Mouse (Mus musculus): ENCODE data around the gene Msh6. TPM values are rescaled to one million over a fixed set of nuclear protein-coding genes. Genes with fewer than 3 reads are reported as not detected.
"Not testable (repeated sequence)": the region's sequence is repeated elsewhere in the genome, so short reads cannot be mapped to it uniquely, and the experiment has no call there.

The Msh6 gene
- polyA plus RNA-seq, 1 experiment from 2014 or later = 92.9 TPM

DNA sequence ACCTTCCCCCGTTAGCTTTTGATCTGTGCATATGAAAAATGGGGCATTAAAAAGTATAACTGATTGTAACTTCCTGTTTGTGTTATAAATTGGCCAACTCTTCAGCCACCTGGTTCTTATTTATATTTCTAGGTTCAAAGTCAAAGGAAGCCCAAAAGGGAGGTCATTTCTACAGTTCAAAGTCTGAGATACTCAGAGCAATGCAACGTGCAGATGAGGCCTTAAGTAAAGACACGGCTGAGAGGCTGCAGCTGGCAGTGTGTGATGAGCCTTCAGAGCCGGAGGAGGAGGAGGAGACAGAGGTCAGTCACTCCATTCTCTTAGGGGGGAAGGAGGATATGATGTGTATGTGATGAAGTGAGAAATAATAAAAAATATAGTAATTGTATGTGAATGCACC, 8.5 kb downstream of the Msh6 start:
- WGBS = 63% methylated on average over 4 of the region's 4 CpGs
- Histone ChIP-seq H3K4me3 (replicated peaks) (no peak overlapping the region), H3K36me3 (peaks cover 91% of the 10 kb centered on the region), H3K4me2 (no peak overlapping the region), H3K4me1 (replicated peaks) (0 out of 2 replicates have a peak, but pooled peaks cover 3% of the 10 kb centered on the region), H3K27me3 (no peaks in the 10 kb centered on the region), H3K9me3 (no peaks in the 10 kb centered on the region), H3K9ac (replicated peaks) (no peak overlapping the region), H3K27ac (0 out of 2 replicates have a peak overlapping the region, but pooled peaks have one; percentile 25)
- no peak for ATAC-seq (ENCODE audit: insufficient number of reproducible peaks, insufficient read depth, low FRiP score, low TSS enrichment, low read depth)

DNA sequence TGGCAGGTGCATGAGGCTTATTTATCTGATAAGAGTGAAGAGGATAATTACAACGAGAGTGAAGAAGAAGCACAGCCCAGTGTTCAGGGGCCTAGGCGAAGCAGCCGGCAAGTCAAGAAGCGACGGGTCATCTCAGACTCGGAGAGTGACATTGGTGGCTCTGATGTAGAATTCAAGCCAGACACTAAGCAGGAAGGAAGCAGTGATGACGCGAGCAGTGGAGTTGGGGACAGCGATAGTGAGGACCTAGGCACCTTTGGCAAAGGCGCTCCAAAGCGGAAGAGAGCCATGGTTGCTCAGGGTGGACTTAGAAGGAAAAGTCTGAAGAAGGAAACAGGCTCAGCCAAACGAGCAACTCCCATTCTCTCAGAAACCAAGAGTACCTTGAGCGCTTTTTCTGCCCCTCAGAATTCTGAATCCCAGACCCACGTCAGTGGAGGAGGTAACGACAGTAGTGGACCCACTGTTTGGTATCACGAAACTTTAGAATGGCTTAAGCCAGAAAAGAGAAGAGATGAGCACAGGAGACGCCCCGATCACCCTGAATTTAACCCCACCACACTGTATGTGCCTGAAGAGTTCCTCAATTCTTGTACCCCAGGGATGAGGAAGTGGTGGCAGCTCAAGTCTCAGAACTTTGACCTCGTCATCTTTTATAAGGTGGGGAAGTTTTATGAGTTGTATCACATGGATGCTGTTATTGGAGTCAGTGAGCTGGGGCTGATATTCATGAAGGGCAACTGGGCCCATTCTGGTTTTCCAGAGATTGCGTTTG, 9.8 kb downstream of the Msh6 start:
- ATAC-seq (ENCODE audit: insufficient number of reproducible peaks, insufficient read depth, low FRiP score, low TSS enrichment, low read depth) = no peak
- 92% methylated on average over 20 of the region's 20 CpGs for WGBS

DNA sequence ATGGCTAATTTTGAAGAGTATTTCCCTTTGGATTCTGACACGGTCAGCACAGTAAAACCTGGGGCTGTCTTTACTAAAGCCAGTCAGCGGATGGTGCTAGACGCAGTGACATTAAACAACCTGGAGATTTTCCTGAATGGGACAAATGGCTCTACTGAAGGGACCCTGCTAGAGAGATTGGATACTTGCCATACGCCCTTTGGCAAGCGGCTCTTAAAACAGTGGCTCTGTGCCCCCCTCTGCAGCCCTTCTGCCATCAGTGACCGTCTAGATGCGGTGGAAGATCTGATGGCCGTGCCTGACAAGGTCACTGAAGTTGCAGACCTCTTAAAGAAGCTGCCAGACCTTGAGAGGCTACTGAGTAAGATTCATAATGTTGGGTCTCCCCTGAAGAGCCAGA, 11.1 kb downstream of the Msh6 start:
- WGBS = 86% methylated on average over 8 of the region's 8 CpGs

More for the DNA sequence above, 9.8 kb downstream of the Msh6 start:
- no peak overlapping the region for H3K27ac ChIP-seq
- H3K36me3 ChIP-seq = peaks cover 98% of the 10 kb centered on the region
- 0 out of 2 replicates have a peak, but pooled peaks cover 3% of the 10 kb centered on the region for H3K4me1 ChIP-seq (replicated peaks)
- H3K27me3 ChIP-seq = no peaks in the 10 kb centered on the region
- H3K4me3 ChIP-seq (replicated peaks) = no peak overlapping the region
- no peaks in the 10 kb centered on the region for H3K9me3 ChIP-seq
- no peak overlapping the region for H3K9ac ChIP-seq (replicated peaks)
- no peak overlapping the region for H3K4me2 ChIP-seq

DNA sequence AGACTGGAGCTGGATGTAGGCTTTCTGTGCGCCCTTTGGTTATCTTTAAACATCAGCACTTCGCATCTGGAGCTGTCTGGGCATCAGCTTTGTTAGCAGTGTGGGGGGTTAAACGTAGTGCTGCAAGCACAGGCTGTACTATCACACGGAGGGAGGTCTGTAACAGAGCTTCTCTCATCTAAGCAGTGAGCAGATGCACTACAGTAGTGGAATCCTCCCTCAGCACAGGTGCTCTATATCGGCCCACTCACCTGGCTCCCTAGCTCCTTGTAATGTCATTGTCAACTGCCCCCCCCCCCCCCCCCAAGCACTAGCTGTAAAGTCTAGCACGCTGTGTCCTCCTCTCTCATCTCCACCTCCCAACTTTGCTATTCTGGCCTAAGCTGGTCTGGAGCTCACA, 12.6 kb downstream of the Msh6 start:
- 84% methylated on average over 6 of the region's 6 CpGs for WGBS
- Histone ChIP-seq H3K27ac (no peak overlapping the region), H3K27me3 (no peaks in the 10 kb centered on the region), H3K9me3 (no peaks in the 10 kb centered on the region), H3K4me3 (replicated peaks) (no peak overlapping the region), H3K4me1 (replicated peaks) (0 out of 2 replicates have a peak, but pooled peaks cover 3% of the 10 kb centered on the region), H3K36me3 (peaks cover 100% of the 10 kb centered on the region), H3K4me2 (no peak overlapping the region), H3K9ac (replicated peaks) (no peak overlapping the region)
- no peak for ATAC-seq (ENCODE audit: insufficient number of reproducible peaks, insufficient read depth, low FRiP score, low TSS enrichment, low read depth)

More for the DNA sequence above, 11.1 kb downstream of the Msh6 start:
- no peak overlapping the region for H3K27ac ChIP-seq
- H3K36me3 ChIP-seq = peaks cover 100% of the 10 kb centered on the region
- H3K9ac ChIP-seq (replicated peaks) = no peak overlapping the region
- no peak overlapping the region for H3K4me2 ChIP-seq
- 0 out of 2 replicates have a peak, but pooled peaks cover 3% of the 10 kb centered on the region for H3K4me1 ChIP-seq (replicated peaks)
- no peak for ATAC-seq (ENCODE audit: insufficient number of reproducible peaks, insufficient read depth, low FRiP score, low TSS enrichment, low read depth)
- no peaks in the 10 kb centered on the region for H3K27me3 ChIP-seq
- H3K9me3 ChIP-seq = no peaks in the 10 kb centered on the region
- no peak overlapping the region for H3K4me3 ChIP-seq (replicated peaks)

DNA sequence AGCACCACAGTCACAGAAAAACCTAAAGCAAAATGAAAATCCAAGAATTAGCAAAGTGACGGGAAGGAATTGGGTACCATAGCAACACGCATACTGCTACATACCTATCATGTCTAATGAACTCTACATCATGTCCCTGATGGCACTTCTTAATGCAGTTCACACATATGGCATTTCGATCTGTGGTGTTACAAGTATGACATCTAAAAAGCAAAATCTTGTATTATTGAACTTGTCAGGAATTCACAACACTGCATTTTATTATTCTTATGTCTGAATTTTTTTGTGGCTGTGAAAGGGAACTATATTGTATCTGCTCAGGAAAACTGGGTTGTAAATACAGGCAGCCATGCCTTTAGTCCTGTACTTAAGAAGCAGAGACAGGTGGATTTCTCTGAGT, 17.3 kb downstream of the Msh6 start:
- Histone ChIP-seq H3K27me3 (no peaks in the 10 kb centered on the region), H3K36me3 (peaks cover 92% of the 10 kb centered on the region), H3K27ac (no peak overlapping the region), H3K9ac (replicated peaks) (no peak overlapping the region), H3K4me3 (replicated peaks) (no peak overlapping the region), H3K4me1 (replicated peaks) (0 out of 2 replicates have a peak, but pooled peaks cover 3% of the 10 kb centered on the region), H3K4me2 (no peak overlapping the region), H3K9me3 (no peaks in the 10 kb centered on the region)
- WGBS = 91% methylated on average over 3 of the region's 3 CpGs
- ATAC-seq (ENCODE audit: insufficient number of reproducible peaks, insufficient read depth, low FRiP score, low TSS enrichment, low read depth) = no peak

DNA sequence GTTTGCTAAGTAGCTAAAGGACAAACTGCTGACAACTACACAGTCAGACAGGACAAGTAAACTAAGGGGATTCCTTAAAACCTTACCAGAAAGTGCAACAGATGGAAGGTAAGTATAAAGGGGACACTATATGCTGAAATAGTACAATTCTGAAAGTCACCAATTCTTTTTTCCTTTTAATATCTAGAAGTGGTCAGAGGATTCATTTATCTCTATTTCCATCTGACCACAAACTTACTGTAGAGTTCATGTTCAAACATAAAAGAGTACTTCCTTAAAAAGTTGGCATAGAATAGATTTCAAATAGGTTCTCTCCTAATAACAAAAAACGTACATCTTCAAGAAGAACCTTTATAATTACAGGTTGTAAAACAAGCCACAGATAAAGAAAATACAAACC, 18.5 kb downstream of the Msh6 start:
- ATAC-seq (ENCODE audit: insufficient number of reproducible peaks, insufficient read depth, low FRiP score, low TSS enrichment, low read depth) = no peak
- no peaks in the 10 kb centered on the region for H3K27me3 ChIP-seq
- no peak overlapping the region for H3K4me2 ChIP-seq
- no peaks in the 10 kb centered on the region for H3K4me1 ChIP-seq (replicated peaks)
- no peak overlapping the region for H3K9ac ChIP-seq (replicated peaks)
- no peak overlapping the region for H3K4me3 ChIP-seq (replicated peaks)
- H3K27ac ChIP-seq = no peak overlapping the region
- peaks cover 89% of the 10 kb centered on the region for H3K36me3 ChIP-seq
- WGBS = 85% methylated on average over 1 of the region's 1 CpGs
- H3K9me3 ChIP-seq = no peaks in the 10 kb centered on the region

DNA sequence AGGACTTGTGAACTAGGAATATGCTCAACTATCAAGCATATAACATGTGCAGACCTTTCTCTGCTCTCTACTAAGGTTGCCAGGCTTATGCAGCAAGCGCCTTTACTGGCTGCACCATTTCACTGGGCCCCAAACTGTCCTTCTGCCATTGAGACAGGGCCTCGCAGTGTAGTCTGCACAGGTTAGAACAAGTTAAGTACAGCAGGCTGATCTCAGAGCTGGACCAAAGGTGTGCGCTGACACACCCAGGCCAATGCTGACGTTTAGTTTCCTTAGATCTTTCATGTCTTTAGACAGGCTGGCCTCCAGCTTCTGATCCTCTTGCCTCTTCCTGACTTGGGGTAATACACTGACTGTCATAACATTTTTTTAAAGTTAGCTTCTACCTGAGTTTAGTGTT, 22.9 kb downstream of the Msh6 start:
- Histone ChIP-seq H3K4me2 (no peak overlapping the region), H3K4me1 (replicated peaks) (no peaks in the 10 kb centered on the region), H3K4me3 (replicated peaks) (no peak overlapping the region), H3K27me3 (no peaks in the 10 kb centered on the region), H3K9ac (replicated peaks) (no peak overlapping the region), H3K27ac (no peak overlapping the region), H3K36me3 (peaks cover 84% of the 10 kb centered on the region), H3K9me3 (no peaks in the 10 kb centered on the region)
- ATAC-seq (ENCODE audit: insufficient number of reproducible peaks, insufficient read depth, low FRiP score, low TSS enrichment, low read depth) = no peak
- 93% methylated on average over 4 of the region's 4 CpGs for WGBS

DNA sequence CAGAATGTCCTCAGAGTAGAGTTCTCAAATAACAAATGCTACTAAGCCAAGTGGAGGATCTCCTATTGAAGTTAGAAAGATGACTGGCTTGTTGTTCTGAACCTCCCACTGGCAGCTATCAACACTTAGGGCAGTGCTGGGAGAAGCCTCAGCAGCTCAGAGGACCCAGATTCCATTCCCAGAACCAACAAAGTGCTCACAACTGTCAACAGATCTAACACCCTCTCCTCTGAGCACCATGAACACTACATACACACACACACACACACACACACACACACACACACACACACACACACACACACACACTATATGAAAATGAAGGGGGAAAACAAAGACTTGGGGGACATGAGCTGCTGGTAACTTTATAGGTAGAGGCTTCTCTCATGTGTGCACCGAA, 30.0 kb downstream of the Msh6 start:
- Histone ChIP-seq H3K27ac (no peak overlapping the region), H3K4me2 (no peak overlapping the region), H3K9me3 (no peaks in the 10 kb centered on the region), H3K27me3 (no peaks in the 10 kb centered on the region), H3K9ac (replicated peaks) (no peak overlapping the region), H3K4me3 (replicated peaks) (no peak overlapping the region), H3K4me1 (replicated peaks) (no peaks in the 10 kb centered on the region), H3K36me3 (peaks cover 85% of the 10 kb centered on the region)
- WGBS = 100% methylated on average over 1 of the region's 1 CpGs
- ATAC-seq (ENCODE audit: insufficient number of reproducible peaks, insufficient read depth, low FRiP score, low TSS enrichment, low read depth) = no peak

DNA sequence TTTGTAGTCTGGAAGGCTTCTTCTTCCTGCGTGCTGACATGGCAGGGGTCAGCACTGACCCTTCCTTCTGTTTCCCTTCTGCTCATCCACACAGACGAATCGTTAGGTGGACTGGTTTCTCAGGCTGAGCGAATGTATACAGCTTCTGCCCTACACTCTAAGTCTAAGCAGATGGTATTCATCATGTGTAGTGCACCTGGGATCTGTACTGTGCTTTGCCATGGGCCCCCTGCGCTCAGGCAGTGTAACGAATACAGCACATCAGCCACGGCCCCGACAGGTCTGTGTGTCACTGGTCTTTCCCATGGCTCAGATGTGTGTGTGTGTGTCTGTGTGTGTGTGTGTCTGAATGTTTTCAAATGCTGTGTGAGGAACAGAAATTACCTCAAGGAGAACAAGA, 32.1 kb downstream of the Msh6 start:
- peak; percentile 59; the same call in 1 of the 2 replicates for ATAC-seq (ENCODE audit: insufficient number of reproducible peaks, insufficient read depth, low FRiP score, low TSS enrichment, low read depth)

DNA sequence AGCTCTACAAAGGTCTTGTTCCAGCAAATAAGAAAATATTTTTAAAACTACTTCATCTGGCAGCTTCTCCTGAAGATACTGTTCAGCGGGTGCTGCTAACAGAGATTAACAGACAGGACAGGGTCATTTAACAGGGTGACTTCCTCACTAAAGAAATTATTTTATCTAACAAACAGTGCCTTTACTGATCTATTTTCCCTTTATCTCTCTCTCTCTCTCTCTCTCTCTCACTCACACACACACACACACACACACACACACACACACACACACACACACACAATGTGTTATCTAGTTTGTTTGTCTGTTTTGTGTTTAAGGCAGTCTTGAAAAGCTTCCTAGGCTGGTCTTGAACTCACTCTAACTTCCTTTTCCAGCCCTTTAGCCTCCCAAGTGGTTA, 39.6 kb downstream of the Msh6 start:
- Histone ChIP-seq H3K27ac (no peak overlapping the region), H3K27me3 (no peaks in the 10 kb centered on the region), H3K4me1 (replicated peaks) (peaks cover under 1% of the 10 kb centered on the region; the same call in 1 of the 2 replicates), H3K4me3 (replicated peaks) (no peak overlapping the region), H3K4me2 (no peak overlapping the region), H3K9me3 (no peaks in the 10 kb centered on the region), H3K9ac (replicated peaks) (no peak overlapping the region), H3K36me3 (peaks cover 60% of the 10 kb centered on the region)
- 100% methylated on average over 1 of the region's 1 CpGs for WGBS
- no peak for ATAC-seq (ENCODE audit: insufficient number of reproducible peaks, insufficient read depth, low FRiP score, low TSS enrichment, low read depth)

More for the DNA sequence above, 32.1 kb downstream of the Msh6 start:
- Histone ChIP-seq H3K27me3 (no peaks in the 10 kb centered on the region), H3K9ac (replicated peaks) (no peak overlapping the region), H3K4me1 (replicated peaks) (no peaks in the 10 kb centered on the region), H3K9me3 (no peaks in the 10 kb centered on the region), H3K36me3 (peaks cover 89% of the 10 kb centered on the region), H3K4me3 (replicated peaks) (no peak overlapping the region), H3K27ac (no peak overlapping the region), H3K4me2 (no peak overlapping the region)
- WGBS = 51% methylated on average over 8 of the region's 8 CpGs

DNA sequence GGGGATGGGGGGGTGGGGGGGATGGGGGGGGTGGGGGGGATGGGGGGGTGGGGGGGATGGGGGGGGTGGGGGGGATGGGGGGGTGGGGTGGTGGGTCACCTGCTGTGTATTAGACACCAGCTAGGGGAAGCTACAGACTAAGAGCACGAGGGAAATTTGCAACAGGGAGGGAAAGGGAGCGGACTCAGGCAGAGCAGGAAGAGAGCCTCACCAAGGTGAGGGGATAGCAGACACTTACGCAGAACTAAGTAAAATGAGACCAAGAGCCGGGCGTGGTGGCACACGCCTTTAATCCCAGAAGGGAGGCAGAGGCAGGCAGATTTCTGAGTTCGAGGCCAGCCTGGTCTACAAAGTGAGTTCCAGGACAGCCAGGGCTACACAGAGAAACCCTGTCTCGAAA, 41.2 kb downstream of the Msh6 start:
- WGBS = 92% methylated on average over 8 of the region's 8 CpGs
- ATAC-seq (ENCODE audit: insufficient number of reproducible peaks, insufficient read depth, low FRiP score, low TSS enrichment, low read depth) = not testable (repeated sequence)

DNA sequence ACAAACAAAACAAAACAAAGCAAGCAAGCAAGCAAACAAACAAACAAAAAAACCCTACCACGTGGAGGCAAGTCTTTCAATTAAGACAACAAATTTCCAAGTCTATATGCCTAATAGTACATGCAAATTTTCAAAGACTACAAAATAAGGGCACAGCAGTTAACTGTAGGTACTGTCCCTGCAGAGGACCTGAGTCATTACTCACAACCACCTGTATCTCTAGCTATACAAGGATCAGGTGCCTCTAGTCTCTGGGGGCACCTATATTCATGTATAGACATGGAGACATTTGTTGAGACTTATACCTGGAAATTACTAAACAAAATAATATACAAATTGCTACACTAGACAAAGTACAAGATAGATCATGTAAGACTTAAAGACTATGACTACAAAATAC, 49.1 kb downstream of the Msh6 start:
- Histone ChIP-seq H3K36me3 (no peaks in the 10 kb centered on the region), H3K4me2 (no peak overlapping the region), H3K4me1 (replicated peaks) (peaks cover 4% of the 10 kb centered on the region; the same call in 1 of the 2 replicates), H3K4me3 (replicated peaks) (no peak overlapping the region), H3K27ac (no peak overlapping the region), H3K9me3 (no peaks in the 10 kb centered on the region), H3K27me3 (no peaks in the 10 kb centered on the region), H3K9ac (replicated peaks) (no peak overlapping the region)
- 73% methylated on average over 1 of the region's 1 CpGs for WGBS
- ATAC-seq (ENCODE audit: insufficient number of reproducible peaks, insufficient read depth, low FRiP score, low TSS enrichment, low read depth) = no peak

More for the DNA sequence above, 41.2 kb downstream of the Msh6 start:
- H3K4me2 ChIP-seq; H3K9me3 ChIP-seq; H3K4me3 ChIP-seq (replicated peaks); H3K27me3 ChIP-seq; H3K9ac ChIP-seq (replicated peaks); H3K27ac ChIP-seq; H3K4me1 ChIP-seq (replicated peaks): not testable (repeated sequence)
- H3K36me3 ChIP-seq = peaks cover 45% of the 10 kb centered on the region

Data from limb, embryonic 12.5 days (tissue).